Mouse (Mus musculus): ENCODE measurements around the gene Gm26558.

GRCm38 (mm10) chr2:70628397-70628796 lies 33.5 kb downstream of the Gm26558 start:
- TF ChIP-seq EP300 (IDR thresholded peaks at IDR 0.05; ENCODE audit: low read depth) (no peak), CTCF (IDR thresholded peaks at IDR 0.05; ENCODE audit: low read depth) (no peak)
